8 mouse cellular contexts compared by ENCODE assay signal in genomic region chr8:126666327-126667085, GRCm38 (mm10).
DNase-seq lines count a peak whose midpoint lies in the region; ATAC-seq and TF ChIP-seq lines count a peak whose summit lies in the region.

No protein-coding gene starts in this region.

- H3K4me2 ChIP-seq in kidney, embryonic 14.5 days (replicated peaks; ENCODE audit: low read depth, low read length) = peak overlapping the region; percentile 1; the same call in 1 of the 2 replicates
- peak overlapping the region; percentile 45 for H3K4me2 ChIP-seq in limb, embryonic 15.5 days

- TF ChIP-seq CTCF in bone marrow, adult 2 months (IDR thresholded peaks at IDR 0.05; ENCODE audit: control insufficient read depth, insufficient read depth, low read length) = 0 out of 2 replicates have a peak, but pooled peaks have one; percentile 6
- TF ChIP-seq CTCF in embryonic fibroblast, embryonic 13.5 days (IDR thresholded peaks at IDR 0.05; ENCODE audit: borderline replicate concordance, insufficient read depth, low read length) = no peak

- 1% methylated on average over 15 of the region's 15 CpGs for WGBS in bone marrow, adult 2 months
- 1% methylated on average over 15 of the region's 15 CpGs for WGBS in kidney, embryonic 14.5 days
- WGBS in limb, embryonic 15.5 days = 0% methylated on average over 14 of the region's 15 CpGs

- no peak for TF ChIP-seq POLR2A in bone marrow, adult 2 months (IDR thresholded peaks at IDR 0.05; ENCODE audit: borderline replicate concordance, control insufficient read depth, low read depth, low read length)
- TF ChIP-seq POLR2A in embryonic fibroblast, embryonic 13.5 days (IDR thresholded peaks at IDR 0.05; ENCODE audit: low read depth, low read length) = peak; percentile 22; the same call in 1 of the 2 replicates

- peak; percentile 81 for ATAC-seq in kidney, embryonic 14.5 days (ENCODE audit: low FRiP score, low TSS enrichment)
- ATAC-seq in limb, embryonic 15.5 days (ENCODE audit: insufficient number of reproducible peaks, low FRiP score, low TSS enrichment, low read depth) = peak; percentile 89

- peak overlapping the region; percentile 91 for H3K27ac ChIP-seq in bone marrow, adult 2 months (ENCODE audit: control insufficient read depth, insufficient read depth, low read depth, low read length, poor library complexity)
- peak overlapping the region; percentile 98 for H3K27ac ChIP-seq in embryonic fibroblast, embryonic 13.5 days (ENCODE audit: insufficient read depth, low read length)
- peak overlapping the region; percentile 98 for H3K27ac ChIP-seq in kidney, embryonic 14.5 days (ENCODE audit: low read depth, low read length)
- H3K27ac ChIP-seq in limb, embryonic 15.5 days = peak overlapping the region; percentile 99

- H3K9me3 ChIP-seq in kidney, embryonic 14.5 days (ENCODE audit: control insufficient read depth, low read length) = no peaks in the 10 kb centered on the region
- H3K9me3 ChIP-seq in limb, embryonic 15.5 days = no peaks in the 10 kb centered on the region

- peaks cover 10% of the 10 kb centered on the region for H3K4me1 ChIP-seq in bone marrow, adult 2 months (ENCODE audit: control insufficient read depth, insufficient read depth, low read length)
- peaks cover 33% of the 10 kb centered on the region for H3K4me1 ChIP-seq in embryonic fibroblast, embryonic 13.5 days (ENCODE audit: control insufficient read depth, insufficient read depth, low read length)
- H3K4me1 ChIP-seq in kidney, embryonic 14.5 days (ENCODE audit: control insufficient read depth, insufficient read depth, low read length) = peaks cover 66% of the 10 kb centered on the region
- peaks cover 78% of the 10 kb centered on the region for H3K4me1 ChIP-seq in limb, embryonic 15.5 days

- peak; percentile 100 for DNase-seq in 416B (ENCODE audit: low read depth)
- peak; percentile 99 to 100 for DNase-seq in heart, adult 9 months (ENCODE audit: low spot score in 2 of 2)
- peak; percentile 76 to 90 for DNase-seq in monocyte, adult 2 months (ENCODE audit: low read depth in 1 of 2, low spot score in 2 of 2)
- peak; percentile 90 to 91 for DNase-seq in spleen, postnatal 36 days (ENCODE audit: low spot score in 2 of 2)

- H3K4me3 ChIP-seq in bone marrow, adult 2 months (replicated peaks; ENCODE audit: control insufficient read depth, low read depth, low read length) = peak overlapping the region; percentile 18
- H3K4me3 ChIP-seq in embryonic fibroblast, embryonic 13.5 days (ENCODE audit: insufficient read depth, low read length) = no peak overlapping the region
- no peak overlapping the region for H3K4me3 ChIP-seq in kidney, embryonic 14.5 days (ENCODE audit: low read length)
- H3K4me3 ChIP-seq in limb, embryonic 15.5 days = no peak overlapping the region

- H3K27me3 ChIP-seq in kidney, embryonic 14.5 days (ENCODE audit: control insufficient read depth, insufficient read depth, low read length) = no peaks in the 10 kb centered on the region
- no peaks in the 10 kb centered on the region for H3K27me3 ChIP-seq in limb, embryonic 15.5 days

- H3K9ac ChIP-seq in kidney, embryonic 14.5 days (ENCODE audit: low read depth, low read length) = peak overlapping the region; percentile 53; the same call in 1 of the 2 replicates
- H3K9ac ChIP-seq in limb, embryonic 15.5 days = no peak overlapping the region

- H3K36me3 ChIP-seq in kidney, embryonic 14.5 days (ENCODE audit: control insufficient read depth, insufficient read depth, low read length) = no peaks in the 10 kb centered on the region
- no peaks in the 10 kb centered on the region for H3K36me3 ChIP-seq in limb, embryonic 15.5 days
